Mouse (Mus musculus) liver, embryonic 15.5 days (tissue): ENCODE measurements around the gene Ndufs2. TPM values are rescaled to one million over a fixed set of nuclear protein-coding genes. Genes with fewer than 3 reads are reported as not detected.
"Not testable (repeated sequence)": the region's sequence is repeated elsewhere in the genome, so short reads cannot be mapped to it uniquely, and the experiment has no call there.

Source experiments
- ATAC-seq: fragments of 200-750 bp; cut with Nextera tagmentation; 2 replicates; pipeline ENCODE4 v1.8.0; 2017; ENCODE audit warnings: moderate number of reproducible peaks, mild to moderate bottlenecking, moderate library complexity; ENCODE audit not compliant: insufficient read depth
- H3K27ac ChIP-seq: fragments of 300-500 bp; sonication (generic); replicated peaks from 2 replicates; pipeline ENCODE4 v1.5.1; 2015; ENCODE audit warnings: mild to moderate bottlenecking, inconsistent platforms
- H3K27me3 ChIP-seq: fragments of 300-500 bp; sonication (generic); 2 replicates; pipeline ENCODE4 v1.6.1; 2015; ENCODE audit warnings: mild to moderate bottlenecking, inconsistent platforms
- H3K36me3 ChIP-seq: fragments of 300-500 bp; sonication (generic); replicated peaks from 2 replicates; pipeline ENCODE4 v1.6.1; 2015; ENCODE audit warnings: moderate library complexity, mild to moderate bottlenecking, inconsistent platforms
- H3K4me1 ChIP-seq: fragments of 300-500 bp; sonication (generic); replicated peaks from 2 replicates; pipeline ENCODE4 v1.6.1; 2015; ENCODE audit warnings: inconsistent platforms
- H3K4me2 ChIP-seq: fragments of 300-500 bp; sonication (generic); 2 replicates; pipeline ENCODE4 v1.6.1; 2015; ENCODE audit warnings: moderate library complexity, mild to moderate bottlenecking, inconsistent platforms
- H3K4me3 ChIP-seq: fragments of 300-500 bp; sonication (generic); replicated peaks from 2 replicates; pipeline ENCODE4 v1.5.1; 2015; ENCODE audit warnings: mild to moderate bottlenecking, inconsistent platforms
- H3K9ac ChIP-seq: fragments of 300-500 bp; sonication (generic); 2 replicates; pipeline ENCODE4 v1.6.1; 2015; ENCODE audit warnings: moderate library complexity, mild to moderate bottlenecking, inconsistent platforms
- H3K9me3 ChIP-seq: fragments of 300-500 bp; sonication (generic); replicated peaks from 2 replicates; pipeline ENCODE4 v1.6.1; 2016; ENCODE audit warnings: inconsistent platforms
- WGBS: fragments of 180-500 bp; shearing (Covaris S2); methylation state at CpG from one replicate; pipeline ENCODE4 v1.1.7; 2015; ENCODE audit warnings: mixed read lengths; ENCODE audit not compliant: insufficient replicate concordance; 5-methylcytosine and 5-hydroxymethylcytosine counted together
- polyA plus RNA-seq: library from polyadenylated mRNA; unstranded; fragments of >200 nt; fragmentation: Nextera tagmentation; extraction: Ambion mirVana; gene quantifications from 2 replicates; pipeline ENCODE4 v1.2.1, GENCODE M21; 2015

The Ndufs2 gene
- polyA plus RNA-seq, 1 experiment from 2014 or later = 137 TPM

- 27% methylated on average over 13 of the region's 13 CpGs for WGBS
Observed at GRCm38 (mm10) chr1:171251594-171252324, 571 bp upstream of the Ndufs2 start.

DNA sequence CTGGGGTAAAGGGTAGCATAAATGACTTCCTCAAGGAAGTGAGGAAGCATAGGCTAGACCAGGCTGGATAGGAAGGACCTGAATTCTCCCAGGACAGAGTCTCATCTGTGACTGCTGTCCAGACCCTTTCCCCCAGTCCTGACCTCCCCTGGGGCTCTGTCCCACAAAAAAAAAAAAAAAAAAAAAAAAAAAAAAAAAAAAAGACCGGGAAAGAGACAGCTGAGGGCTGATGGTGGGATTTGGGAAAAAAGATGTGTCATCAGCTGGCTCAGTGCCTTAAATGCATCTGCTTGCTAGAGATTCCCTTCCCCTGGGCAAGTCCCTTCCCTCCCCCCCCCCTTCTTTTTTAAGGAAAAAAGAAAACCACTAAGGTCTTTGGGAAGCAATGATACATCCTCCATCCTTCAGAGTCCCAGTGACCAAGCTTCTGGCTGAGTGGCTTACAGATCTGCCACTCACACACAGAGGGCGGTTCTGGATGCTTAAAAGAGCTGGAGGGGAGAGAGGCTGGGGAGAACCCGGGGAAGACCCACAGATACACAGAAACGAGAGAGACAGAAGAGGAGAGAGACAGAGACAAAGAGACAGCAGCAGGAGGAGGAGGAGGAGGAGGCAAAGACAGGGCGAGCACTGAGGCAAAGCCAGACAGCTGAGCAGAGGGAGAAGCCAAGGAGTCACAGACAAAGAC lies 1.1 kb downstream of the Ndufs2 start, which contains the start of gene Adamts4:
Gene Adamts4, plus strand, starts transcription at position 509 of the 688 bp plus-strand sequence.
- Histone ChIP-seq H3K4me1 (peaks cover 35% of the 10 kb centered on the region), H3K27ac (no peak within 1 kb of the TSS), H3K9ac (no peak within 1 kb of the TSS), H3K4me3 (0 out of 2 replicates have a peak within 1 kb of the TSS, but pooled peaks have one; percentile 18), H3K9me3 (no peaks in the 10 kb centered on the region), H3K36me3 (0 out of 2 replicates have a peak, but pooled peaks cover 7% of the 10 kb centered on the region), H3K27me3 (peaks cover 60% of the 10 kb centered on the region), H3K4me2 (peak within 1 kb of the TSS; percentile 27; the same call in 1 of the 2 replicates)
- WGBS = 17% methylated on average over 5 of the region's 5 CpGs
- no peak for ATAC-seq

More at GRCm38 (mm10) chr1:171251594-171252324, 571 bp upstream of the Ndufs2 start:
- H3K4me3 ChIP-seq = 0 out of 2 replicates have a peak overlapping the region, but pooled peaks have one; percentile 7
- no peak for ATAC-seq
- peaks cover 67% of the 10 kb centered on the region for H3K27me3 ChIP-seq
- H3K4me1 ChIP-seq = peaks cover 21% of the 10 kb centered on the region
- H3K9ac ChIP-seq = no peak overlapping the region
- no peaks in the 10 kb centered on the region for H3K9me3 ChIP-seq
- H3K4me2 ChIP-seq = peak overlapping the region; percentile 27; the same call in 1 of the 2 replicates
- H3K27ac ChIP-seq = no peak overlapping the region
- no peaks in the 10 kb centered on the region for H3K36me3 ChIP-seq

DNA sequence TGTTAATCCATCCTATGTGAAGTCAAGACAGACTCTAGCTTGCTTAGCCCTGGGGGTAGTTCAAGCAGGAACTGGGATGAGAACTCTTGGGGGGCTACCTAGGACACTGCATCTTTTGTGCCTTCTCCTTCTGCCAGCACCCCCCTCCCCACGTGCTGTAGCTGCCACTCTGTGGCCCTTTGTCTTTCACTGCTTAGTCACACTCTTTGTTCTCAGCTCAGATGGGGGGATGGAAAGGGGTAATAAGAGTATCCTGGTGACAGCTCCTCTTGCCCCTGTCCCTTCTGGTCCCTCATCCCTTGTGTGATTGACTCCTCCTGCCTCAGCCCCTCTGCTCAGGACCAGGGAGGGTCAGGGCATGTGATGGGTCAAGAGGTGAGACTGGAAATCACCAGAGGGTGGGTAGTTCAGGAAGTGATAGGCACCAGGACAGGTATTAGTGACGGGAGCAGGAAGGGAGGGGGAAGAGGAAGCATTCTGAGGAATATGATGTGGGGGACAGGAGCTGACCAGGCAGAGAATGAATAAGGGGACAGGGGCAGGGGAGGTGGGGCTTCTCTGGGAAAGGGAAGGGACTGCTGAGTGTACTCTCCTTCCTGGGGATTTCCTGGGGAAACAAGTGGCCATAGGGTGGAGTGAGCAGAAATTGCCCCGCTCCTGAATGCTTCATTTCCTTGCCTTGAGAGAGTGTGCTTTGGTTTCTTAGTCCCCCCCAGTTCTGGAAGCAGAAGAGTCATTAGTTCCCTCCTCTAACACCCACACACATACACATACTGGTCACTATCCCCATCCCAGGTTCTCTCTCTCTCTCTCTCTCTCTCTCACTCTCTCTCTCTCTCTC lies 2.6 kb downstream of the Ndufs2 start:
- peak overlapping the region; percentile 94; the same call in 1 of the 2 replicates for H3K4me2 ChIP-seq
- H3K9me3 ChIP-seq = no peaks in the 10 kb centered on the region
- peaks cover 45% of the 10 kb centered on the region for H3K4me1 ChIP-seq
- no peak overlapping the region for H3K4me3 ChIP-seq
- ATAC-seq = no peak
- H3K36me3 ChIP-seq = peaks cover 17% of the 10 kb centered on the region
- 34% methylated on average over 3 of the region's 3 CpGs for WGBS
- H3K27ac ChIP-seq = 0 out of 2 replicates have a peak overlapping the region, but pooled peaks have one; percentile 89
- peaks cover 52% of the 10 kb centered on the region for H3K27me3 ChIP-seq
- H3K9ac ChIP-seq = no peak overlapping the region

DNA sequence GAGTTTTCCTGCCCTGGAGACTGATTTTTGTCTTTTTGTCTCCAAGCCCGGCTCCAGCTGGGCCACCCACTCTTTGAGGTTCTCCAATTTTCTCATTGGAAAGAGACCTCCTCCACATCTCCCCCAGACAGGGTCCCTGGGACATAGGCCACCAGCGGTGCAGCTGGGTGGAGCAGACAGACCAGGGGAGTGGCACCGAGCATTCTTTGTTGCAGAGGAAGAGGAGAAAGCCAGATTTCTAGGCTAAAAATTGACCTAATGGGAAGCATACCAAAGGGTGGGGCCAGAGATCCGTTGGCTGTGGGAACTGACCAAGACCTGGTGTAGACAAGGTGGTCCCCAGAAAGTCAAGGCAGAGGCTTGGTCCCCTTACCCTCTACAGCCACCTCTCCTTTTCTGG lies 3.3 kb downstream of the Ndufs2 start:
- Histone ChIP-seq H3K27me3 (peaks cover 46% of the 10 kb centered on the region), H3K9me3 (no peaks in the 10 kb centered on the region), H3K36me3 (peaks cover 24% of the 10 kb centered on the region), H3K4me2 (peak overlapping the region; percentile 94), H3K4me3 (peak overlapping the region; percentile 78), H3K27ac (peak overlapping the region; percentile 89), H3K4me1 (peaks cover 46% of the 10 kb centered on the region), H3K9ac (peak overlapping the region; percentile 82)
- ATAC-seq = no peak
- WGBS = 17% methylated on average over 4 of the region's 4 CpGs

GRCm38 (mm10) chr1:171247453-171247841 lies 3.7 kb downstream of the Ndufs2 start:
- Histone ChIP-seq H3K9ac (peak overlapping the region; percentile 82), H3K4me3 (peak overlapping the region; percentile 78), H3K9me3 (no peaks in the 10 kb centered on the region), H3K27me3 (peaks cover 41% of the 10 kb centered on the region), H3K27ac (peak overlapping the region; percentile 89), H3K36me3 (peaks cover 29% of the 10 kb centered on the region), H3K4me2 (peak overlapping the region; percentile 94), H3K4me1 (peaks cover 46% of the 10 kb centered on the region)
- WGBS = 5% methylated on average over 13 of the region's 13 CpGs
- ATAC-seq = peak; percentile 23; the same call in 1 of the 2 replicates

DNA sequence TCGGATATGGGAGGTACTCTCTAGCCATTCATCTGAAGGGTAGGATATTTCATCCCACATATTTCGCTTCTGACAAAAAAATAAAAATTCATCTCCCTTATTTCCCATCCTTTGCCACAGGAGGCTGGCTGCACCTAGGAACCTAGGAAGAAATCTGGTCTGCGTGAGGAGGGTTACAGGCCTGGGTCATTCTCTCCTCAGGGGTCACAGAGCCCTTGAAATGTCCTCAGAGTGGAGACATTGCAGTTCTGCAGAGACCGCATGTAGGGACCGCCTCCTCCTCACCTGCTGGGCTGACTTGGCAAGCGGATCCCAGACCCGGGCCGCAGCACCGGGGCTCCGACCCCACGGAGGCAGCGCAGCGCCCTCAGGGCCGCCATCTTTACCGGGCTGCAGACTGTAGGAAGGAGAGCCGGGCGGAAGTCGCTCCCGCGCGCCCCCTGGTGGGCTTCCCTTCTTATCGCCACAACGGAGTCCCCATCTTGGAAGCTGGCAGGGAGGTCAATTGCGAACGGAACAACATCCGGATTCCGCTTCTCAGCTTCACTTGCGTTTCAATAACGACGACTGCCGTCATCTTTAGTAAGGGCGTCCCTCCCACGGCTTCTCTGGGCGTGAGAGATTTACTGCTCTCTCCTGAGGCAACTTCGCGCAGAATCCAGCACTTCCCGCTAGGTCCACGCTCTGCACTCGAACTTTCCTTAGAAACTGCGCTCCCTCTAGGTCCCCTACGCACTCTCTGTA lies 4.3 kb downstream of the Ndufs2 start:
- no peaks in the 10 kb centered on the region for H3K9me3 ChIP-seq
- WGBS = under 1% methylated on average over 41 of the region's 41 CpGs
- peak overlapping the region; percentile 89 for H3K27ac ChIP-seq
- H3K4me2 ChIP-seq = peak overlapping the region; percentile 94
- H3K4me3 ChIP-seq = peak overlapping the region; percentile 78
- peaks cover 35% of the 10 kb centered on the region for H3K27me3 ChIP-seq
- peaks cover 43% of the 10 kb centered on the region for H3K4me1 ChIP-seq
- H3K36me3 ChIP-seq = peaks cover 34% of the 10 kb centered on the region
- ATAC-seq = peak; percentile 93
- H3K9ac ChIP-seq = peak overlapping the region; percentile 82

DNA sequence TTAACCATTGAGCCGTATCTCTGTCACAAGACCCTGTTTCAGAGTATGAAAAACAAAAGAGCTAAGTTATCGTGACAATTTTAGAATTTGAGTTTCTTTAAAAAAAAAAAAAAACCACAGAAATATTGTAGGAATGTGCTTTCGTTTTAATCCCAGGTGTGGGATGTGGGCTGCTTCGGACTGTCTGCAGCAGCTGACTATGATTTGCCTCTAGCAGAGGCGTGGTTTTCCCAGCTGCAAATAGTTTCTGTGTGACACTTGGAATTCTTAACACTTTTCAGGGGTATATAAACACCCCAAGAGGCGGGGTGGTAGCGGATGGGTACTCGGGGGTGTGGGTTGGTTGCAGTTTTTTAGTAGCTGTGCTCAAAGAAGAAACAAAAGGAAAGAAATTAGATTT lies 5.8 kb downstream of the Ndufs2 start:
- Histone ChIP-seq H3K4me3 (no peak overlapping the region), H3K9ac (no peak overlapping the region), H3K27ac (no peak overlapping the region), H3K27me3 (peaks cover 20% of the 10 kb centered on the region), H3K36me3 (peaks cover 48% of the 10 kb centered on the region), H3K9me3 (no peaks in the 10 kb centered on the region), H3K4me2 (peak overlapping the region; percentile 94; the same call in 1 of the 2 replicates), H3K4me1 (peaks cover 41% of the 10 kb centered on the region)
- ATAC-seq = no peak
- WGBS = 84% methylated on average over 8 of the region's 8 CpGs

DNA sequence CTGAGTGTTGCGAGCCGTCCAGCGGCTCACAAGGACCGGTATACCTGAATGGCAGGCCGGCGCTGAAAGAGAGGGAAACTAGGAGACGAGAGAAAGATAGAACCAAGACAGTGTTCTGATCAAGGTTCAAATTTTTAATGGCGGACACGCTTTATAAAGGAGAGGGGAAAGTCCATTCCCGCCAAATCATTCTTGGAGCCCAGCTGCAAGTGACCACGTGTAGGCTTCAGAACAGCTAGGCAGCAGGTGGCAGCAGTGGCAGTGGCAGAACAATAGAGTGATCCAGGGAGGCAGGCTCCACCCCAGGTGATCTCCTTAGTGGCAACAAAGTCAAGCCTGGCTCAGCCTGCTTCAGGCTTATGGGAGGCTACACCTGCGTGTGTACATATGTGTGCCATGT lies 9.2 kb downstream of the Ndufs2 start:
- H3K27me3 ChIP-seq, H3K27ac ChIP-seq, H3K9ac ChIP-seq, H3K4me3 ChIP-seq, H3K4me2 ChIP-seq, H3K9me3 ChIP-seq, ATAC-seq: not testable (repeated sequence)
- H3K4me1 ChIP-seq = peaks cover 36% of the 10 kb centered on the region
- H3K36me3 ChIP-seq = peaks cover 81% of the 10 kb centered on the region
- 82% methylated on average over 12 of the region's 12 CpGs for WGBS

DNA sequence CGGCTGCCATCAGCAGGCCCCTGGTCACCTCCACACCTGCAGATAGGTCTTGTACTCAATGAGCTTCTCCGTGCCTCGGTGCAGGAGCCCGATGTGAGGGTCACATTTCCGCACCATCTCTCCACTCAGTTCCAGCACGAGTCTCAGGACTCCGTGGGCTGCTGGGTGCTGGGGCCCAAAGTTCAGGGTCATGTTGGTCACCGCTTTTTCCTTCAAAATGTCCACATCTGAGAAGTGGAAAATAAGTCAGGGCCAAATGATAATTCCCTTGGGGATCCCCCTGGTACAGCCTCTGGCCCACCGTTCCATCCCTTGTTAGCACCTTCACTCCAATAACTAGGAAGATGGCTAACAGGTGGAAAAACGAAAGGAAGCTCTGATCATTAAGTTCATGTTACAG lies 10.3 kb downstream of the Ndufs2 start:
- ATAC-seq = no peak
- H3K27me3 ChIP-seq = no peaks in the 10 kb centered on the region
- WGBS = 79% methylated on average over 10 of the region's 10 CpGs
- H3K4me2 ChIP-seq = no peak overlapping the region
- peaks cover 90% of the 10 kb centered on the region for H3K36me3 ChIP-seq
- H3K9me3 ChIP-seq = no peaks in the 10 kb centered on the region
- no peak overlapping the region for H3K4me3 ChIP-seq
- H3K9ac ChIP-seq = no peak overlapping the region
- peaks cover 29% of the 10 kb centered on the region for H3K4me1 ChIP-seq
- no peak overlapping the region for H3K27ac ChIP-seq
